In the genomic region with DNA sequence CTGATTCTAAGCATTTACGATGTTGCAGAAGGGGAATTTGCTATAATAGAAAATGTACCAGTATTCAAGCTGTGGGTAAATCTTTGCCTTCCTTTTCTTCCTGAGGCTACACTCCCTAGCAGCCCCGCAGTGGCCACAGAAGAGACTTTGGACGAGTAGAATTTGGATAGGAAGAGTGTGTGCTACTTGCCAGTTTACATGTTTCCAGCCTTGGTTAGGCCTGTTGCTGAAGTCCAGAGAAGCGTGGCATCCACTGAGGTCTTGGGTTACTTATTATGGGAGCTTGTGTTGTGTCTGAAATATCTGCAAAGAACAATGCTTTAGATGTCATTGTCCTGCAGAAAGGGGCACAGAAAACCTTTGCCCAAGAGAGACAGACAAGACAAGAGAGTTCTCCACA, we compare ENCODE assay signal across 23 mouse cellular contexts.
DNase-seq lines count a peak whose midpoint lies in the region; ATAC-seq lines count a peak whose summit lies in the region.
"Had no signal": no experiment of that assay in that cellular context is flagged by ENCODE, and none has a peak within 500 bp of the region (broad histone marks: within the 10 kb centered on the region; RNA-seq: fewer than 3 reads in every experiment).

No protein-coding gene starts in this region.

- no peak overlapping the region for H3K4me2 ChIP-seq in kidney, embryonic 15.5 days
- H3K4me2 ChIP-seq: embryonic facial prominence, embryonic 13.5 days; forebrain, embryonic 12.5 days; forebrain, embryonic 15.5 days; heart, embryonic 11.5 days; hindbrain, embryonic 12.5 days; hindbrain, embryonic 15.5 days had no signal

- H3K9me3 ChIP-seq in kidney, embryonic 15.5 days (replicated peaks), result no peaks in the 10 kb centered on the region
- H3K9me3 ChIP-seq: embryonic facial prominence, embryonic 10.5 days; embryonic facial prominence, embryonic 13.5 days; forebrain, embryonic 12.5 days; forebrain, embryonic 15.5 days; hindbrain, embryonic 12.5 days; hindbrain, embryonic 15.5 days had no signal

- no peak overlapping the region for H3K27ac ChIP-seq in kidney, embryonic 15.5 days
- H3K27ac ChIP-seq: embryonic facial prominence, embryonic 10.5 days; embryonic facial prominence, embryonic 13.5 days; forebrain, embryonic 12.5 days; forebrain, embryonic 15.5 days; heart, adult 2 months; hindbrain, embryonic 12.5 days; hindbrain, embryonic 15.5 days had no signal

- no peaks in the 10 kb centered on the region for H3K4me1 ChIP-seq in kidney, embryonic 15.5 days
- H3K4me1 ChIP-seq: embryonic facial prominence, embryonic 10.5 days; embryonic facial prominence, embryonic 13.5 days; forebrain, embryonic 12.5 days; hindbrain, embryonic 12.5 days; hindbrain, embryonic 15.5 days had no signal

- H3K27me3 ChIP-seq in kidney, embryonic 15.5 days, result no peaks in the 10 kb centered on the region
- H3K27me3 ChIP-seq: embryonic facial prominence, embryonic 13.5 days; forebrain, embryonic 12.5 days; forebrain, embryonic 15.5 days; hindbrain, embryonic 12.5 days; hindbrain, embryonic 15.5 days had no signal

- no peak overlapping the region for H3K4me3 ChIP-seq in kidney, embryonic 15.5 days (replicated peaks)
- H3K4me3 ChIP-seq: embryonic facial prominence, embryonic 10.5 days; embryonic facial prominence, embryonic 13.5 days; erythroblast, embryonic 14.5 days; forebrain, embryonic 12.5 days; forebrain, embryonic 15.5 days; heart, adult 2 months; hindbrain, embryonic 12.5 days; hindbrain, embryonic 15.5 days had no signal

- H3K9ac ChIP-seq in kidney, embryonic 15.5 days, result no peak overlapping the region
- H3K9ac ChIP-seq: embryonic facial prominence, embryonic 13.5 days; forebrain, embryonic 12.5 days; forebrain, embryonic 15.5 days; hindbrain, embryonic 12.5 days; hindbrain, embryonic 15.5 days had no signal

- no peaks in the 10 kb centered on the region for H3K36me3 ChIP-seq in kidney, embryonic 15.5 days
- H3K36me3 ChIP-seq: embryonic facial prominence, embryonic 10.5 days; embryonic facial prominence, embryonic 13.5 days; forebrain, embryonic 12.5 days; forebrain, embryonic 15.5 days; hindbrain, embryonic 12.5 days; hindbrain, embryonic 15.5 days had no signal

- ATAC-seq in kidney, embryonic 15.5 days (replicated peaks; ENCODE audit: low FRiP score), result no peak
- ATAC-seq: activated CD4-positive, CD25-positive, alpha-beta regulatory T cell, adult 4 months; CD4-positive, CD25-positive, alpha-beta regulatory T cell, adult 4 months; forebrain, embryonic 15.5 days had no signal

- WGBS in kidney, embryonic 15.5 days, result 76% methylated on average over 4 of the region's 4 CpGs

- peak; percentile 8 for DNase-seq in kidney, adult 11 months
- DNase-seq in kidney, postnatal 10 days, result no peak
- DNase-seq in kidney, adult 9 months, result peak; percentile 47
- peak; percentile 17 for DNase-seq in Muller cell, postnatal 12 days (ENCODE audit: inconsistent ontology term)
- peak; percentile 23 to 32 for DNase-seq in kidney, postnatal 36 days
- DNase-seq: cerebellum, adult 11-12 months; cerebellum, adult 8-10 months; cerebellum, postnatal 36 days; embryo, embryonic 11 days; gastrocnemius, postnatal 10 days; gastrocnemius, postnatal 36 days; heart, adult 2 months had no signal
